Mouse (Mus musculus) gastrocnemius, postnatal 36 days (tissue): ENCODE data around the gene Trpc7. TPM values are rescaled to one million over a fixed set of nuclear protein-coding genes. Genes with fewer than 3 reads are reported as not detected.

ENCODE experiments used
- DNase-seq, 2 experiments: peaks; one replicate each; pipeline ENCODE4 v3.0.0; 2022
- intact Hi-C: fragments of 180-260 bp; cut with DNase I; formaldehyde crosslinking; loops from one replicate; pipeline ENCODE4 v1.15.1; 2025
- total RNA-seq, 2 experiments: library from RNA; stranded (reverse); gene quantifications; 2 replicates each; pipeline ENCODE4 v1.2.3; 2021

Trpc7 gene
- total RNA-seq, 2 experiments from 2014 or later: not detected

GRCm38 (mm10) chr13:56794441-56794840 lies 101.4 kb downstream of the Trpc7 start:
- intact Hi-C loops: no loop called here
- no peak for DNase-seq

GRCm38 (mm10) chr13:56792844-56793243 lies 102.9 kb downstream of the Trpc7 start:
- no peak for DNase-seq
- intact Hi-C loops: no loop called here

- intact Hi-C loops: no loop called here
- DNase-seq: no peak
Measured at GRCm38 (mm10) chr13:56790683-56791082, 105.1 kb downstream of the Trpc7 start.

GRCm38 (mm10) chr13:56782621-56783020 lies 113.2 kb downstream of the Trpc7 start:
- intact Hi-C loops: no loop called here
- no peak for DNase-seq

GRCm38 (mm10) chr13:56781697-56782096 lies 114.1 kb downstream of the Trpc7 start:
- no peak for DNase-seq
- intact Hi-C loops: no loop called here

- intact Hi-C loops: no loop called here
- DNase-seq: no peak
Measured at GRCm38 (mm10) chr13:56780746-56781469, 114.9 kb downstream of the Trpc7 start.

DNA sequence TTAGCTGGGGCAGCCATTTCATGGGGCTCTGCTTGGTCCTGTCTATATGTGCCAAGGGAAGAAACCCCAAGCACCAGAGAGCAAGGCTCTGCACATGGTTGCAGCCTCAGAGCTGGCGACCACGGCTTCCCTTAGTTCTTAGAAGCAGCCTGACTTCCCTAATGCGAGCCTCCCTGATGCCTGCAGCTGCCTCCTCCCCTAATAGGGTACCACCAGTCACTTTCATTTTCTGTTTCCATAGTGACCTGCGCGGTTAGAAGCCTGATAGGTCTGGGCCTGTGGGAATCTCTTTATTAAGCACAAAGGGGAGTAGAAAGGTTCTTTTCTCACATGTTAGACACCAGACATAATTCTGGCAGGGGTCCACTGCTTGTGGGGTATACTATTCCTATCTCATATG lies 121.5 kb downstream of the Trpc7 start:
- no peak for DNase-seq
- intact Hi-C loops: no loop called here

DNA sequence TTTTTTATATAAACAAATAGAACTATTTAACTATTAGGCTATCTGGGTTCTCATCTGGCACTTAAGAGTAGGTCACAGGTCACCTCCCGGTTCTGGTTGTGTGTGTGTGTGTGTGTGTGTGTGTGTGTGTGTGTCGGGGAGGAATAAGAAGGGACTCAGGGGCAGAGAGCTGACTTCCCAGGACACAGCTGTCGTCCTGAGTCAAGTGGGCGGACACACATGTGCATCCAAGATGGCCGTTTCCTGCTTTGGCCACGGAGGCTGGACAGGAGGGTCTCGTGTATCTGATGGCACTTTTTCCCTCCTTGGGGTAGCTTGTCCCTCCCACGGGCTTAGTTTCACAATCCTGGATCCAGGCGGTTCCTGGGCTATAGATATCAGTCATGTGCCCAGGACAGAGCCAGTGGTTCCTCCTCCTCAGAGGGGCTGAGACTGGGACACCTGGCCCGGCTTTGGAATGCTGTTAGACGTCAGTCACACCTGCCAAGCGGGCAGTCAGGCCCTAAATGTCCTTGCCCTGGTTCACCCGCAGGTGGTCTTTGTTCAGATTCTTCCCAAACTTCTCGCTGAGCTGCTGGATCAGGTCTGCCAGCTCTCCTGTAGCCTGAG lies 122.4 kb downstream of the Trpc7 start:
- no peak for DNase-seq
- intact Hi-C loops: no loop called here

DNA sequence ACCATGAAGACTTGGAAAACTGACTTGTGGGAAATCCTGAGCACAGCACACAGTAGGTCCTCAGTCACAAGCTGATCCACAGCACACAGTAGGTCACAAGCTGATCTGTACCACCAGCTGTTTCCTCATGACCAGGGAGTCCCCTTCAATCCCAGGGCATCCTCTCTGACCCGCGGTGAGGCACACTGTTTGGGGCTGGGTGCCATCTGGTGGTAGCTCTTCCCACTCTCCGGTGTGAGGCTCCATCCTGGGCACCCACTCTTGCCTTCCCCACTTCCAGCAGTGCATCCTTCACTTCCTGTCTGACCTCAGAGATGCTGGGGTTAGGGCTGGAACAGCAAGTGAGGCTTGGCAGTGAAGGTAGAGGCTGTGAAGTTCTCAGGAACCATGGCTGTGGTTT lies 123.2 kb downstream of the Trpc7 start:
- no peak for DNase-seq
- intact Hi-C loops: no loop called here

- intact Hi-C loops: no loop called here
- DNase-seq: no peak
Measured at GRCm38 (mm10) chr13:56770786-56771185, 125.0 kb downstream of the Trpc7 start.

GRCm38 (mm10) chr13:56770136-56770578 lies 125.6 kb downstream of the Trpc7 start:
- DNase-seq: no peak
- intact Hi-C loops: no loop called here

GRCm38 (mm10) chr13:56769431-56769830 lies 126.4 kb downstream of the Trpc7 start:
- intact Hi-C loops: no loop called here
- no peak for DNase-seq

GRCm38 (mm10) chr13:56766211-56766610 lies 129.6 kb downstream of the Trpc7 start:
- DNase-seq: no peak
- intact Hi-C loops: no loop called here

DNA sequence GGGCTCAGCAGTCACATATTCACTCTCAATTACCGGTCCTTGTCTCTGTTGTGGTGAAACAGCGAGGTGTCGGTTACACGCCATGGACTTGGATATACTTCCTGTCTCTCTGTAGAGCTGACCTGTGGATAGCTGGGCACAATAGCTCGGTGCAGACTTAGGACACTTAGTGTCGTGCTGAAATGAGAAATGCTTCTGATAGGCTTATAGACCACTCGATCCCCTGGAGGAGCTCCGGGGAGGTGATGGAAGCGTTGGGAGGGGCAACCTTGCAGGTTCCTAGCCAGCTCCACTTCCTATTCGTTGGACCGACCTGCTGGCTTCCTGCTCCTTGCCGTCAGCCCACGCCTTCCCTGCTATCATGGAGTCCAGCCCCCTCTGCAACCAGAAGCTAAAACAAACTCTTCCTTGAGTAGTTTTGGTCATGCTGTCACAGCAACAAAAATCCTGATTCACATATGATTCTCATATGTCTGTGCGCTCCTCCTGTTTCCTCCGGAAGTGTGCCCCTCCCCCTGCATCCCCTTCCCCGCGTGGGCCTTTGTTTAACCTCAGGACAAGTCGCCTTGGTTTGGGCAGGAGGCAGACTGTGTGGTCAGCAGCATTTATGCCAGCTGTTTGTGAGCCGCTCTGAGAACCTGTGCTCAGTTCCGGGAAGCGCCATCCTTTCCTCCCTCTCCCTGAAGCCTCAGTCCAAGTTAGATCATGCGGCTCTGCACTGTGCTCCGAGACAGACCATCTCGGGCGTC lies 130.3 kb downstream of the Trpc7 start:
- intact Hi-C loops: no loop called here
- no peak for DNase-seq

DNA sequence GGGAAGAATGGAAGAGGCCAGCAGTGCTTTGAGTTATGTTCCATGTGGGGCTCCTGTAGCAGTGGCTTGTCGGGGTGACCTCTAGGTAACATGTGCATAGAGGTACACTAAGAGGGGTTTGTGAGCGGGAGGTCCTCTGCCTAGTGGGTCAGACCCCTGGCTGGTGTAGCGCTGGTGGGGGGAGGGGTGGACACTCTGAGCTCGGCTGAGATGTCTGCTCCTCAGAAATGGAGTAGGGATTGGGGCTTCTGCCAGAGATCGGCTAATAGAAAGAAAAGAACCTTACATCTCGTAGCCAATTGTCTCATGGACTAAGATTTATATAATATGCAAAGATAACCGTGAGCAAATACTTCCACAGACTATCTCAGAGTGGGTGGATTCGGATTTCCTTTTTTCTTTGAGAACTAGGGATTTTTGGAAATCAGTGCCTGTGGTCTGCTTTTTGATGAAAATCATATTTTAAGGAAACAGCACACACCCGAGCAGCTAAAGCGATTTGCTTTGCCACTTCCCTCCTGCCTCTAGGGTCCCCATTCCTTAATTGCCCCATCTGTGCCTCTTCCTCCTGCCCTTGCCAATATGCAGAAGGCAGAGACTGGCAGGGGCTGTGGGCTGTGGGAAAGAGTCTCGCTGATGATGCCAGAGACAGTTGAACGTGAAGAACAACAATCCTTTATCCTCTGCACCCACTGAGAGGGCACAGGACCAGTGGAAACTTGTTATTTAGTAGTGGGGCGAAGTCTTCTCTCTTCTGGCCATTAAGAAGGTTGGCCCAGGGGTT lies 133.2 kb downstream of the Trpc7 start:
- intact Hi-C loops: no loop called here
- DNase-seq: no peak

DNA sequence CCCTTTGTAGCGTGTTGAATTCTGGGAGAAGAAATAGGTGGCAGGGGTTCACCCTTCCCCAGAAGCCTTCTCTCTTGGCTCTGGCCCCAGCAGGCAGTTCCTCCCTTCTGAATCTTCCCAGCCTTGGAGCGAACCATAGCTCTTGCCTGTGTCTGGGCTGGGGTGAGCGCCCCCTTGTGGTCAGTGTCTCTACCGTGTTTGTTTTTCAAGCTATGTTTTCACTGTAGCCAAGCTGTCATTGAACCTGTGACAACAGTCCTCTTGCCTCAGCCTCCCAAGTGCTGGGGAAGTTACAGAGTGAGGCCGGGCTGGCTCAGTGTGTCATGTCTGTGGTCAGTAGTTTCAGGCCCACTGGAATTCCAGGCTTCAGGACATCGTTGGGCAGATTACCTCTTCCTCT lies 137.3 kb downstream of the Trpc7 start:
- intact Hi-C loops: loop anchor here (5.0 kb wide), 1 partner anchor 281 kb away; no protein-coding TSS in a partner anchor
- peak; percentile 69 to 71 for DNase-seq

DNA sequence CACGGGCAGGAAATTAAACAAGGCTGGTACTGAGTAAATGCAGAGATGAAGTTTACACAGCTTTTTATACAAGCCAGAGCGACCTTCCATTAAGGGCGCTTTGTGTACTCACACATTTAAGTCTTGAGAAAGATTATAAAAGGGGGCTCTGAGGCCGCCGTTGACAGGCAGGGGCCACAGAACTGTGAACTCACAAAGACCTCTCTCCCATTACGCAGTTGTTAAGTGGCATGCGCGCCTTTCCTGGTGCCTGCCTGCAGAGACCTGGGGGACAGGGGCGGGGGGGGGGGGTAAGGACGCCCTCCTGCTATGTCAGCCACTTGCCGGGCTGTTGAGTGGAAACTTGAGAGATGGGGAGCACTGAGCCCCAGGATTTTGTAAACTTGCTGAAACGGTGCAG lies 138.6 kb downstream of the Trpc7 start:
- intact Hi-C loops: loop anchor here (5.0 kb wide), 1 partner anchor 280 kb away; no protein-coding TSS in a partner anchor
- no peak for DNase-seq

GRCm38 (mm10) chr13:56755871-56756270 lies 139.9 kb downstream of the Trpc7 start:
- intact Hi-C loops: loop anchor here (5.0 kb wide), 1 partner anchor 279 kb away; no protein-coding TSS in a partner anchor
- DNase-seq: no peak

GRCm38 (mm10) chr13:56753192-56753951 lies 142.4 kb downstream of the Trpc7 start, which contains the start of gene Gm45623:
Gene Gm45623, minus strand, starts transcription at chr13:56753827.
- DNase-seq: no peak
- intact Hi-C loops: loop anchor here (5.0 kb wide), 1 partner anchor 196 kb away; no protein-coding TSS in a partner anchor
